In genomic region chr8:95331720-95332436, GRCm38 (mm10) we compare ENCODE assay signal across 8 mouse cellular contexts. TPM values are rescaled to one million over a fixed set of nuclear protein-coding genes. Genes with fewer than 3 reads are reported as not detected.
DNase-seq lines count a peak whose midpoint lies in the region; ATAC-seq and TF ChIP-seq lines count a peak whose summit lies in the region.

Zfp319 (minus strand) TSS chr8:95331950.
Usb1 (plus strand) TSS chr8:95332284.

- peak; percentile 93 for ATAC-seq in forebrain, embryonic 13.5 days
- ATAC-seq in neural tube, embryonic 15.5 days (ENCODE audit: low FRiP score) = peak; percentile 94

- H3K4me3 ChIP-seq in E14TG2a.4 (replicated peaks; ENCODE audit: low read length) = peak within 1 kb of the TSS; percentile 87
- H3K4me3 ChIP-seq in forebrain, embryonic 13.5 days = peak within 1 kb of the TSS; percentile 62
- peak within 1 kb of the TSS; percentile 91 for H3K4me3 ChIP-seq in neural tube, embryonic 15.5 days (replicated peaks)

- peak within 1 kb of the TSS; percentile 93 for H3K27ac ChIP-seq in forebrain, embryonic 13.5 days
- peak within 1 kb of the TSS; percentile 94 for H3K27ac ChIP-seq in neural tube, embryonic 15.5 days (replicated peaks)

- H3K36me3 ChIP-seq in E14TG2a.4 (ENCODE audit: insufficient read depth, low read length) = peaks cover 42% of the 10 kb centered on the region
- H3K36me3 ChIP-seq in forebrain, embryonic 13.5 days (ENCODE audit: poor library complexity, severe bottlenecking) = peaks cover 49% of the 10 kb centered on the region
- peaks cover 37% of the 10 kb centered on the region for H3K36me3 ChIP-seq in neural tube, embryonic 15.5 days

- WGBS in forebrain, embryonic 13.5 days = under 1% methylated on average over 61 of the region's 80 CpGs
- under 1% methylated on average over 67 of the region's 80 CpGs for WGBS in neural tube, embryonic 15.5 days

- no peak for TF ChIP-seq CTCF in E14TG2a.4 (conservative IDR thresholded peaks at IDR 0.05; ENCODE audit: low read length)

- peaks cover 54% of the 10 kb centered on the region for H3K4me1 ChIP-seq in E14TG2a.4 (replicated peaks; ENCODE audit: low read depth, low read length)
- peaks cover 33% of the 10 kb centered on the region for H3K4me1 ChIP-seq in forebrain, embryonic 13.5 days
- peaks cover 33% of the 10 kb centered on the region for H3K4me1 ChIP-seq in neural tube, embryonic 15.5 days

- intact Hi-C loops in heart, postnatal 14 days (cut with DNase I) = loop anchor here (1.0 kb wide), 1 partner anchor 78 kb away; no protein-coding TSS in a partner anchor

- peak within 1 kb of the TSS; percentile 92 for H3K4me2 ChIP-seq in forebrain, embryonic 13.5 days
- peak within 1 kb of the TSS; percentile 61 for H3K4me2 ChIP-seq in neural tube, embryonic 15.5 days

- peak; percentile 86 for DNase-seq in c-Kit-positive CD71-positive TER-119-positive erythroid progenitor cells, embryonic 14.5 days (ENCODE audit: low spot score)
- peak; percentile 98 for DNase-seq in heart, postnatal 14 days
- peak; percentile 91 for DNase-seq in layer of hippocampus, adult 11-12 months (ENCODE audit: low spot score)
- peak; percentile 94 to 95 for DNase-seq in lung, adult 18-20 months
- DNase-seq in testis, postnatal 14 days (ENCODE audit: low spot score) = peak; percentile 95

- H3K9me3 ChIP-seq in E14TG2a.4 (ENCODE audit: low read length) = no peaks in the 10 kb centered on the region
- H3K9me3 ChIP-seq in forebrain, embryonic 13.5 days (replicated peaks) = no peaks in the 10 kb centered on the region
- no peaks in the 10 kb centered on the region for H3K9me3 ChIP-seq in neural tube, embryonic 15.5 days (replicated peaks)

- H3K27me3 ChIP-seq in E14TG2a.4 (ENCODE audit: insufficient read depth, low read length) = peaks cover 40% of the 10 kb centered on the region
- H3K27me3 ChIP-seq in forebrain, embryonic 13.5 days = no peaks in the 10 kb centered on the region
- H3K27me3 ChIP-seq in neural tube, embryonic 15.5 days (replicated peaks) = no peaks in the 10 kb centered on the region

- peak within 1 kb of the TSS; percentile 90 for H3K9ac ChIP-seq in forebrain, embryonic 13.5 days
- H3K9ac ChIP-seq in neural tube, embryonic 15.5 days (replicated peaks) = peak within 1 kb of the TSS; percentile 89

RNA-seq across cellular contexts. Expression of gene Zfp319, which starts in this region (rescaled TPM):
- 15.3 and 16.0 TPM in 2 replicates for polyA plus RNA-seq in forebrain, embryonic 13.5 days (2015; fragmentation: Nextera tagmentation; extraction: Ambion mirVana)
- 10 to 100 TPM; 11.6 to 11.9 TPM for total RNA-seq in heart, postnatal 14 days (2021)
- polyA plus RNA-seq in neural tube, embryonic 15.5 days (2015; fragmentation: Nextera tagmentation; extraction: Ambion mirVana) = 12.4 and 12.6 TPM in 2 replicates

RNA-seq across cellular contexts. Expression of gene Usb1, which starts in this region (rescaled TPM):
- polyA plus RNA-seq in forebrain, embryonic 13.5 days (2015; fragmentation: Nextera tagmentation; extraction: Ambion mirVana) = 43.7 and 45.8 TPM in 2 replicates
- total RNA-seq in heart, postnatal 14 days (2021) = 10 to 100 TPM; 18.6 TPM
- 30.1 and 33.0 TPM in 2 replicates for polyA plus RNA-seq in neural tube, embryonic 15.5 days (2015; fragmentation: Nextera tagmentation; extraction: Ambion mirVana)

Comparison
In these comparisons a context has a peak if more than half of its experiments do, and no peak if none do; other contexts are left out.
1. Peak in every context shown above with its lines: DNase-seq, ATAC-seq, H3K4me3 ChIP-seq and H3K27ac ChIP-seq.